ENCODE assay signal across 8 mouse cellular contexts in the genomic region with DNA sequence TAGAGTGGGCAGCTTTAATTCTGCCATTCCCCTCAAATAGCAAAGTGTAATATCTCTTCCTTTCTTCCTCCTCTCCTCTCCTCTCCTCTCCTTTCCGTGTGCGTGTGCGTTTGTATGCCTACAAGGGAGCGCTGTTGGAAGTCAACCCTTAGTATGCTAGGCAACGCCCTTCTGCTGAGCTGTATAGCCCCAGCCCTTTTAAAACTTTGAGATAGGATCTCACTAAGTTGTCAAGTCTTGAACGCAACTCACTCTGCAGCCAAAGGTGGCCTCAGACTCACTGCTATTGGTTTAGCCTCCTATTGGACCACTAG. TPM values are rescaled to one million over a fixed set of nuclear protein-coding genes. Genes with fewer than 3 reads are reported as not detected.
A peak's percentile ranks its signal among the peaks of the same experiment; 100 is the strongest.
DNase-seq lines count a peak whose midpoint lies in the region; ATAC-seq and TF ChIP-seq lines count a peak whose summit lies in the region.

No protein-coding gene starts in this region.

- H3K27me3 ChIP-seq in hindbrain, postnatal 0 days (ENCODE audit: insufficient read depth, low read length), result no peaks in the 10 kb centered on the region
- H3K27me3 ChIP-seq in midbrain, postnatal 0 days (ENCODE audit: insufficient read depth, low read length), result no peaks in the 10 kb centered on the region

- WGBS in hindbrain, postnatal 0 days, result 17% methylated on average over 6 of the region's 6 CpGs
- 13% methylated on average over 6 of the region's 6 CpGs for WGBS in midbrain, postnatal 0 days

- no peak for DNase-seq in left cerebral cortex, adult 2 months (ENCODE audit: extremely low spot score in 1 of 2, low spot score in 2 of 2)
- DNase-seq in left cerebral cortex, postnatal 10 days (ENCODE audit: extremely low spot score in 1 of 2, low spot score in 2 of 2), result no peak
- DNase-seq in hindbrain, postnatal 0 days (ENCODE audit: low spot score), result no peak
- DNase-seq in midbrain, postnatal 0 days (ENCODE audit: low spot score), result no peak
- DNase-seq in embryo, embryonic 10 days (ENCODE audit: low spot score), result no peak
- no peak for DNase-seq in urinary bladder, adult 2 months (ENCODE audit: low spot score)
- no peak for DNase-seq in frontal cortex, postnatal 36 days (ENCODE audit: low spot score in 2 of 2)

- H3K27ac ChIP-seq in left cerebral cortex, adult 2 months, result no peak overlapping the region
- H3K27ac ChIP-seq in brown adipose tissue, adult 24 weeks (replicated peaks; ENCODE audit: low read depth, low read length), result no peak overlapping the region; the same call in 1 of the 2 replicates
- no peak overlapping the region for H3K27ac ChIP-seq in hindbrain, postnatal 0 days
- H3K27ac ChIP-seq in midbrain, postnatal 0 days (ENCODE audit: low read depth, low read length), result no peak overlapping the region

- H3K4me1 ChIP-seq in brown adipose tissue, adult 24 weeks (ENCODE audit: control insufficient read depth, insufficient read depth, insufficient read length, low read length), result peaks cover 9% of the 10 kb centered on the region; the same call in 1 of the 2 replicates
- H3K4me1 ChIP-seq in hindbrain, postnatal 0 days (ENCODE audit: insufficient read depth, low read length), result peaks cover 7% of the 10 kb centered on the region; the same call in 1 of the 2 replicates
- 0 out of 2 replicates have a peak, but pooled peaks cover 3% of the 10 kb centered on the region for H3K4me1 ChIP-seq in midbrain, postnatal 0 days (ENCODE audit: insufficient read depth, low read length)

- peak overlapping the region; percentile 98 for H3K4me3 ChIP-seq in left cerebral cortex, adult 2 months
- peak overlapping the region; percentile 92 for H3K4me3 ChIP-seq in brown adipose tissue, adult 24 weeks (ENCODE audit: insufficient read depth, low read depth, low read length)
- H3K4me3 ChIP-seq in hindbrain, postnatal 0 days (ENCODE audit: low read length), result peak overlapping the region; percentile 95
- H3K4me3 ChIP-seq in midbrain, postnatal 0 days (ENCODE audit: low read depth, low read length), result peak overlapping the region; percentile 99

- peak overlapping the region; percentile 95 for H3K4me2 ChIP-seq in hindbrain, postnatal 0 days (ENCODE audit: low read depth, low read length)
- peak overlapping the region; percentile 72 for H3K4me2 ChIP-seq in midbrain, postnatal 0 days (ENCODE audit: low read depth, low read length, poor library complexity, severe bottlenecking)

- H3K9me3 ChIP-seq in hindbrain, postnatal 0 days (ENCODE audit: low read length), result no peaks in the 10 kb centered on the region
- no peaks in the 10 kb centered on the region for H3K9me3 ChIP-seq in midbrain, postnatal 0 days (ENCODE audit: low read length)

- no peaks in the 10 kb centered on the region; the same call in 1 of the 2 replicates for H3K36me3 ChIP-seq in hindbrain, postnatal 0 days (ENCODE audit: insufficient read depth, low read length)
- H3K36me3 ChIP-seq in midbrain, postnatal 0 days (ENCODE audit: insufficient read depth, low read length), result peaks cover 6% of the 10 kb centered on the region

- intact Hi-C loops in left cerebral cortex, adult 2 months (cut with DNase I), result loop anchor here (5.0 kb wide), 1 partner anchor 110 kb away; no protein-coding TSS in a partner anchor
- intact Hi-C loops in left cerebral cortex, postnatal 10 days (cut with DNase I), result no loop called here

- peak overlapping the region; percentile 92 for H3K9ac ChIP-seq in hindbrain, postnatal 0 days (replicated peaks; ENCODE audit: low read length)
- peak overlapping the region; percentile 95 for H3K9ac ChIP-seq in midbrain, postnatal 0 days (replicated peaks; ENCODE audit: low read length, poor library complexity, severe bottlenecking)

- ATAC-seq in hindbrain, postnatal 0 days, result no peak
- ATAC-seq in midbrain, postnatal 0 days (ENCODE audit: low FRiP score), result no peak

- no peak for TF ChIP-seq CTCF in left cerebral cortex, adult 2 months (IDR thresholded peaks at IDR 0.05)
- no peak for TF ChIP-seq CTCF in hindbrain, postnatal 0 days (IDR thresholded peaks at IDR 0.05; ENCODE audit: low read depth)
- TF ChIP-seq CTCF in midbrain, postnatal 0 days (IDR thresholded peaks at IDR 0.05), result no peak

RNA-seq across cellular contexts. Expression of gene Arl1, which starts 1.6 kb away (rescaled TPM):
- total RNA-seq in left cerebral cortex, adult 2 months (2021), result 100 to 1,000 TPM; 124 to 134 TPM
- 100 to 1,000 TPM; 110 to 111 TPM for total RNA-seq in left cerebral cortex, postnatal 10 days (2021)
- 95.2 and 103 TPM in 2 replicates for polyA plus RNA-seq in brown adipose tissue, adult 24 weeks (2012; ENCODE audit: insufficient read depth, insufficient read length, missing spikeins)
- 59.8 and 62.2 TPM in 2 replicates for total RNA-seq in hindbrain, postnatal 0 days (2014; rRNA removed)
- polyA plus RNA-seq in hindbrain, postnatal 0 days (2015; fragmentation: Nextera tagmentation; extraction: Ambion mirVana), result 164 and 166 TPM in 2 replicates
- 81.4 and 86.1 TPM in 2 replicates for total RNA-seq in midbrain, postnatal 0 days (2014; rRNA removed)
- polyA plus RNA-seq in midbrain, postnatal 0 days (2015; fragmentation: Nextera tagmentation; extraction: Ambion mirVana), result 169 and 174 TPM in 2 replicates
- 140 and 152 TPM in 2 replicates for polyA plus RNA-seq in urinary bladder, adult 2 months (2012; rRNA removed)

RNA-seq across cellular contexts. Expression of gene Spic, which starts 47.5 kb away (rescaled TPM):
- total RNA-seq in left cerebral cortex, adult 2 months (2021), result not detected
- not detected for total RNA-seq in left cerebral cortex, postnatal 10 days (2021)
- polyA plus RNA-seq in brown adipose tissue, adult 24 weeks (2012; ENCODE audit: insufficient read depth, insufficient read length, missing spikeins), result not detected in 2 replicates
- not detected in 2 replicates for total RNA-seq in hindbrain, postnatal 0 days (2014; rRNA removed)
- not detected in 2 replicates for polyA plus RNA-seq in hindbrain, postnatal 0 days (2015; fragmentation: Nextera tagmentation; extraction: Ambion mirVana)
- 0.28 TPM in 1 of 2 replicates, not detected in the other for total RNA-seq in midbrain, postnatal 0 days (2014; rRNA removed)
- not detected in 2 replicates for polyA plus RNA-seq in midbrain, postnatal 0 days (2015; fragmentation: Nextera tagmentation; extraction: Ambion mirVana)
- 0.43 and 0.59 TPM in 2 replicates for polyA plus RNA-seq in urinary bladder, adult 2 months (2012; rRNA removed)
